In genomic region chr2:59313293-59313692, GRCm38 (mm10) we compare ENCODE assay signal across 21 mouse cellular contexts.
DNase-seq lines count a peak whose midpoint lies in the region; ATAC-seq and TF ChIP-seq lines count a peak whose summit lies in the region.
"Had no signal": no experiment of that assay in that cellular context is flagged by ENCODE, and none has a peak within 500 bp of the region (broad histone marks: within the 10 kb centered on the region; RNA-seq: fewer than 3 reads in every experiment).

No protein-coding gene starts in this region.

- ATAC-seq in kidney, postnatal 0 days (replicated peaks; ENCODE audit: low FRiP score, low read depth) = no peak
- no peak for ATAC-seq in embryonic facial prominence, embryonic 14.5 days (ENCODE audit: low read depth)
- ATAC-seq: inflammation-experienced regulatory T-cells, adult 6 months; Patski had no signal

- H3K36me3 ChIP-seq in kidney, postnatal 0 days (ENCODE audit: insufficient read depth, low read length) = peaks cover 26% of the 10 kb centered on the region
- H3K36me3 ChIP-seq in embryonic facial prominence, embryonic 14.5 days (ENCODE audit: control insufficient read depth, insufficient read depth, low read length) = peaks cover 58% of the 10 kb centered on the region

- no peak for TF ChIP-seq CTCF in kidney, postnatal 0 days (IDR thresholded peaks at IDR 0.05; ENCODE audit: low read depth)

- H3K4me1 ChIP-seq in kidney, postnatal 0 days (replicated peaks; ENCODE audit: insufficient read depth, low read length) = no peaks in the 10 kb centered on the region
- H3K4me1 ChIP-seq in embryonic facial prominence, embryonic 14.5 days (ENCODE audit: control insufficient read depth, insufficient read depth, low read length) = no peaks in the 10 kb centered on the region
- H3K4me1 ChIP-seq: limb, embryonic 13.5 days had no signal

- H3K4me3 ChIP-seq in kidney, postnatal 0 days (replicated peaks; ENCODE audit: low read depth, low read length) = no peak overlapping the region
- H3K4me3 ChIP-seq in embryonic facial prominence, embryonic 14.5 days (ENCODE audit: low read depth, low read length) = no peak overlapping the region
- H3K4me3 ChIP-seq: erythroblast, embryonic 14.5 days; heart, adult 2 months; limb, embryonic 13.5 days had no signal

- 47% methylated on average over 6 of the region's 6 CpGs for WGBS in kidney, postnatal 0 days
- WGBS in embryonic facial prominence, embryonic 14.5 days = 61% methylated on average over 6 of the region's 6 CpGs

- intact Hi-C loops in left cerebral cortex, postnatal 25 days (cut with DNase I) = no loop called here

- DNase-seq in kidney, postnatal 0 days (ENCODE audit: low spot score) = peak; percentile 1
- no peak for DNase-seq in kidney, postnatal 25 days
- DNase-seq in retina, postnatal 1 day = peak; percentile 8
- no peak for DNase-seq in retina, embryonic 14.5 days (ENCODE audit: low spot score)
- peak; percentile 14 for DNase-seq in embryonic facial prominence, embryonic 14.5 days (ENCODE audit: low spot score)
- DNase-seq in left cerebral cortex, postnatal 25 days (ENCODE audit: low spot score in 2 of 2) = no peak
- no peak for DNase-seq in spleen, postnatal 36 days (ENCODE audit: low spot score in 2 of 2)
- DNase-seq: adrenal gland, postnatal 25 days; cerebellum, adult 2 months; cerebellum, postnatal 36 days; gastrocnemius, postnatal 10 days; heart, adult 2 months; kidney, adult 8-10 months; lung, adult 2 months; lung, postnatal 36 days; right cerebral cortex, adult 18-20 months; thymus, postnatal 14 days had no signal

- no peaks in the 10 kb centered on the region for H3K9me3 ChIP-seq in kidney, postnatal 0 days (replicated peaks; ENCODE audit: low read length)
- peaks cover 7% of the 10 kb centered on the region for H3K9me3 ChIP-seq in embryonic facial prominence, embryonic 14.5 days (ENCODE audit: control insufficient read depth, low read length)

- no peak overlapping the region for H3K27ac ChIP-seq in kidney, postnatal 0 days
- H3K27ac ChIP-seq in embryonic facial prominence, embryonic 14.5 days (replicated peaks; ENCODE audit: low read depth, low read length) = no peak overlapping the region
- H3K27ac ChIP-seq: heart, adult 2 months; limb, embryonic 13.5 days had no signal

- no peak overlapping the region for H3K4me2 ChIP-seq in kidney, postnatal 0 days (ENCODE audit: low read length)
- no peak overlapping the region for H3K4me2 ChIP-seq in embryonic facial prominence, embryonic 14.5 days (ENCODE audit: low read depth, low read length)
- H3K4me2 ChIP-seq: limb, embryonic 13.5 days had no signal

- no peak overlapping the region for H3K9ac ChIP-seq in kidney, postnatal 0 days (ENCODE audit: low read depth, low read length)
- no peak overlapping the region for H3K9ac ChIP-seq in embryonic facial prominence, embryonic 14.5 days (ENCODE audit: low read depth, low read length)
- H3K9ac ChIP-seq: limb, embryonic 13.5 days had no signal

- H3K27me3 ChIP-seq in kidney, postnatal 0 days (ENCODE audit: insufficient read depth, low read length) = no peaks in the 10 kb centered on the region
- no peaks in the 10 kb centered on the region for H3K27me3 ChIP-seq in embryonic facial prominence, embryonic 14.5 days (replicated peaks; ENCODE audit: control insufficient read depth, insufficient read depth, low read length)
- H3K27me3 ChIP-seq: limb, embryonic 13.5 days; Patski had no signal

Comparison
In these comparisons a context has a peak if more than half of its experiments do, and no peak if none do; other contexts are left out.
1. DNase-seq: peak in kidney, postnatal 0 days (single experiment), retina, postnatal 1 day (single experiment) and embryonic facial prominence, embryonic 14.5 days (single experiment); none in kidney, postnatal 25 days (0 of 2), retina, embryonic 14.5 days (single experiment), left cerebral cortex, postnatal 25 days (0 of 2) and spleen, postnatal 36 days (0 of 2).